In the genomic region with DNA sequence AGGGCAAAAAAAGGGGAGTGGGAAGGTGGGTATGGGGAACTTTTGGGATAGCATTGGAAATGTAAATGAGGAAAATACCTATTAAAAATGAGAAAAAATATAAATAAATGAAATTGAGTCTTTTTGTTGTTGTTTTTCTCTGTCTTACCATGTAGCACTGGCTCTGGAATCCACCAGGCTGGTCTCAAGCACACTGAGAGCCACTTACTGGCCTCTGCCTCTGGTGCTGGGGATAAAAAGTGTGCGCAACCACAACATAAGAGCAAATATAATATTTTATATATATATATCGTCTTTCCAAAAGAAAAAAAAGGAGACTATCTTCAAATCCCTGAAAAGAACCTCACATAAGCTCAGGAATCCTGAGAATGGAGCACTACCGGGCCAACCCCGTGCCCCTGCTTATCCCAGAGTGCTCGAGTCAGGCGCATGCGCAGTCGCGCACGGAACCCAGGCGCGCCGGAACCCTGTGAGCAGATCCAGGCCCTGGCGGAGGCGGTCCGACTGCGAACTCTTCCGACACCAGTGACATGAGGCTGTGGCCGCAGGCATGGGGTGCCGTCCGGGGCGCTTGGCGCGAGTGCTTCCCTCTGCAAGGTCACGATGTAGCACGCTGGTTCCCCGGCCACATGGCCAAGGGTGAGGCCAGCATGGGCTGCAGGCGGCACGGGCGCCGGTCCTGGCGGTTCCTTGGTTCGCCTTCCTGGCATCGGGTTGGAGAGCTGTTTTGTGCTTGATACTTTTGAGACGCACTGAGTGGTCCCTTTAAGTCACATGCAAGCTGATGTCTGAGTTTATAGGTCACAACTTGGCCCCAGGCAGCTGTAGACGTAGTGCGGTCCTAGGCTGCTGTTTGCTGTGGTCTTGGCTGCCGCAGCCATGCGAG, we compare ENCODE assay signal across 8 mouse cellular contexts. TPM values are rescaled to one million over a fixed set of nuclear protein-coding genes. Genes with fewer than 3 reads are reported as not detected.
DNase-seq lines count a peak whose midpoint lies in the region; ATAC-seq lines count a peak whose summit lies in the region.

TSS of gene Mtg1 (plus strand) at position 430 of the 886 bp plus-strand sequence.

- 1% methylated on average over 39 of the region's 39 CpGs for WGBS in hindbrain, embryonic 13.5 days

- ATAC-seq in hindbrain, embryonic 13.5 days (ENCODE audit: low FRiP score): peak; percentile 98

- DNase-seq in NIH3T3 (ENCODE audit: low read depth): peak; percentile 96
- DNase-seq in cerebellum, postnatal 10 days: peak; percentile 98
- DNase-seq in frontal cortex, postnatal 14 days (ENCODE audit: low spot score in 2 of 2): peak; percentile 94 to 98
- peak; percentile 98 to 99 for DNase-seq in layer of hippocampus, postnatal 25 days (ENCODE audit: extremely low spot score in 1 of 2, low spot score in 1 of 2)
- DNase-seq in lung, postnatal 25 days (ENCODE audit: low spot score): peak; percentile 95
- peak; percentile 93 for DNase-seq in retina, embryonic 14.5 days (ENCODE audit: low spot score)
- peak; percentile 98 for DNase-seq in thymus, postnatal 4 days

- peak within 1 kb of the TSS; percentile 79 for H3K4me2 ChIP-seq in hindbrain, embryonic 13.5 days

- no peaks in the 10 kb centered on the region for H3K27me3 ChIP-seq in hindbrain, embryonic 13.5 days

- H3K27ac ChIP-seq in hindbrain, embryonic 13.5 days: peak within 1 kb of the TSS; percentile 88

- no peaks in the 10 kb centered on the region for H3K9me3 ChIP-seq in hindbrain, embryonic 13.5 days

- H3K9ac ChIP-seq in hindbrain, embryonic 13.5 days: peak within 1 kb of the TSS; percentile 87

- peaks cover 10% of the 10 kb centered on the region for H3K4me1 ChIP-seq in hindbrain, embryonic 13.5 days (replicated peaks)

- H3K4me3 ChIP-seq in hindbrain, embryonic 13.5 days: peak within 1 kb of the TSS; percentile 78

- no peaks in the 10 kb centered on the region; the same call in 1 of the 2 replicates for H3K36me3 ChIP-seq in hindbrain, embryonic 13.5 days

RNA-seq across cellular contexts. Expression of gene Mtg1, which starts in this region (rescaled TPM):
- 28.3 and 30.6 TPM in 2 replicates for polyA plus RNA-seq in hindbrain, embryonic 13.5 days (2015; fragmentation: Nextera tagmentation; extraction: Ambion mirVana)
- total RNA-seq in layer of hippocampus, postnatal 25 days (2021): 10 to 100 TPM; 24.9 to 30.2 TPM

Comparison
In these comparisons a context has a peak if more than half of its experiments do, and no peak if none do; other contexts are left out.
1. Peak in every context shown above with its lines: DNase-seq, ATAC-seq, H3K4me3 ChIP-seq and H3K27ac ChIP-seq.